ENCODE assay signal across 26 mouse cellular contexts in the genomic region with DNA sequence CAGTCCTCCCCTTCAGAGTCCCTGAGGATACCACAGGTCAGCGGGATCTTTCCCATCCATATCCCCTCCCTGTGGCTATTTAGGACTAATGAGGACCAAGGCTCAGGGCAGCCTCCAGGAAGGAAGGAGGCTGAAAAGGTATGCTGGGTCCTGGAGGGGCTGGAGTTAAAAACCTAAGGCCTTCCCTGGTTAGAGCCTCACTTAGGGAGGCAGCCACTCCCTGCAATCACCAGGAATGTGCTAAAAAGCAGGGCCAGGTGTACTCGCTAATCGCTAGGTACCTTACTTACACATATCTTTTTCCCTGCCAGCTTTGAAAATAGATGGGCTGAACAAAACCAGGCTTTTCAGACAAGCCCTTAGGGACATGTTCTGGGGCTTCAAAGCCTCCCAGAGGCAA. TPM values are rescaled to one million over a fixed set of nuclear protein-coding genes. Genes with fewer than 3 reads are reported as not detected.
A peak's percentile ranks its signal among the peaks of the same experiment; 100 is the strongest.
DNase-seq lines count a peak whose midpoint lies in the region; ATAC-seq and TF ChIP-seq lines count a peak whose summit lies in the region.
"Had no signal": no experiment of that assay in that cellular context is flagged by ENCODE, and none has a peak within 500 bp of the region (broad histone marks: within the 10 kb centered on the region; RNA-seq: fewer than 3 reads in every experiment).

No protein-coding gene starts in this region.

- peak overlapping the region; percentile 60 for H3K27ac ChIP-seq in lung, embryonic 14.5 days (ENCODE audit: low read depth)
- H3K27ac ChIP-seq in CH12.LX (ENCODE audit: insufficient read depth, low read depth) = no peak overlapping the region
- peak overlapping the region; percentile 51; the same call in 1 of the 2 replicates for H3K27ac ChIP-seq in embryonic facial prominence, embryonic 10.5 days (replicated peaks)
- peak overlapping the region; percentile 29; the same call in 1 of the 2 replicates for H3K27ac ChIP-seq in limb, embryonic 13.5 days
- no peak overlapping the region for H3K27ac ChIP-seq in hindbrain, embryonic 14.5 days
- H3K27ac ChIP-seq: forebrain, embryonic 13.5 days; hindbrain, embryonic 12.5 days; macrophage; midbrain, embryonic 13.5 days had no signal

- no peaks in the 10 kb centered on the region for H3K79me2 ChIP-seq in CH12.LX (replicated peaks; ENCODE audit: control insufficient read depth, extremely low read depth, insufficient read depth, poor library complexity, severe bottlenecking)

- H3K9ac ChIP-seq in lung, embryonic 14.5 days = no peak overlapping the region
- no peak overlapping the region for H3K9ac ChIP-seq in CH12.LX (ENCODE audit: insufficient read depth, low read depth)
- no peak overlapping the region for H3K9ac ChIP-seq in limb, embryonic 13.5 days
- no peak overlapping the region for H3K9ac ChIP-seq in hindbrain, embryonic 14.5 days
- H3K9ac ChIP-seq: forebrain, embryonic 13.5 days; hindbrain, embryonic 12.5 days; midbrain, embryonic 13.5 days had no signal

- TF ChIP-seq RAD21 in CH12.LX (IDR thresholded peaks at IDR 0.05; ENCODE audit: low read depth, low read length) = no peak

- dilution Hi-C loops in CH12.LX (cut with MboI; ENCODE audit: extremely low pct_ligation_motif_present, extremely low pct_unique_long_range_greater_than_20kb, low sequenced_read_pairs) = no loop called here

- no peak for DNase-seq in lung, embryonic 14.5 days
- DNase-seq in lung, postnatal 25 days (ENCODE audit: low spot score) = no peak
- no peak for DNase-seq in CH12.LX (ENCODE audit: extremely low read depth)
- no peak for DNase-seq in embryonic facial prominence, embryonic 10.5 days (ENCODE audit: low spot score)
- DNase-seq in hindbrain, embryonic 14.5 days (ENCODE audit: low spot score) = no peak
- DNase-seq in cerebellum, adult 8-10 months = no peak
- DNase-seq: adrenal gland, adult 2 months; adrenal gland, postnatal 36 days; B cell, adult 2 months; cerebellum, adult 2 months; cerebellum, postnatal 25 days; gastrocnemius, postnatal 14 days; kidney, adult 8-10 months; layer of hippocampus, adult 9-11 months; thymus, adult 18-20 months; thymus, postnatal 25 days had no signal

- H3K27me3 ChIP-seq in lung, embryonic 14.5 days (ENCODE audit: insufficient read depth, low read length) = no peaks in the 10 kb centered on the region
- peaks cover 51% of the 10 kb centered on the region for H3K27me3 ChIP-seq in CH12.LX (replicated peaks)
- H3K27me3 ChIP-seq in embryonic facial prominence, embryonic 10.5 days (replicated peaks; ENCODE audit: low read depth, poor library complexity, severe bottlenecking) = no peaks in the 10 kb centered on the region; the same call in 1 of the 2 replicates
- no peaks in the 10 kb centered on the region for H3K27me3 ChIP-seq in limb, embryonic 13.5 days
- H3K27me3 ChIP-seq in hindbrain, embryonic 14.5 days (ENCODE audit: control insufficient read depth, insufficient read depth, low read length) = no peaks in the 10 kb centered on the region
- H3K27me3 ChIP-seq: forebrain, embryonic 13.5 days; midbrain, embryonic 13.5 days had no signal

- no peak for TF ChIP-seq EP300 in CH12.LX (IDR thresholded peaks at IDR 0.05; ENCODE audit: low read length)

- no peak for TF ChIP-seq CTCF in lung, embryonic 14.5 days (IDR thresholded peaks at IDR 0.05; ENCODE audit: low read depth)
- no peak for TF ChIP-seq CTCF in CH12.LX (conservative IDR thresholded peaks at IDR 0.05 in 1 of 2, IDR thresholded peaks at IDR 0.05 in 1 of 2; ENCODE audit: low read depth in 2 of 2, low read length in 2 of 2)

- H3K4me2 ChIP-seq in lung, embryonic 14.5 days = no peak overlapping the region
- 0 out of 2 replicates have a peak overlapping the region, but pooled peaks have one; percentile 51 for H3K4me2 ChIP-seq in CH12.LX (ENCODE audit: insufficient read depth, low read depth, poor library complexity, severe bottlenecking)
- no peak overlapping the region for H3K4me2 ChIP-seq in limb, embryonic 13.5 days (replicated peaks)
- no peak overlapping the region for H3K4me2 ChIP-seq in hindbrain, embryonic 14.5 days (replicated peaks)
- H3K4me2 ChIP-seq: forebrain, embryonic 13.5 days; hindbrain, embryonic 12.5 days; liver, embryonic 11.5 days; midbrain, embryonic 13.5 days had no signal

- in situ Hi-C loops in CH12.LX (cut with MboI; ENCODE audit: low pct_ligation_motif_present, low pct_unique_long_range_greater_than_20kb, low sequenced_read_pairs) = no loop called here

- H3K4me3 ChIP-seq in lung, embryonic 14.5 days (ENCODE audit: low read depth, low read length) = no peak overlapping the region
- H3K4me3 ChIP-seq in CH12.LX (replicated peaks in 1 of 3; ENCODE audit: low read depth in 2 of 3, low read length in 2 of 3, poor library complexity in 1 of 3) = no peak overlapping the region
- H3K4me3 ChIP-seq in embryonic facial prominence, embryonic 10.5 days = no peak overlapping the region
- no peak overlapping the region for H3K4me3 ChIP-seq in limb, embryonic 13.5 days
- H3K4me3 ChIP-seq in hindbrain, embryonic 14.5 days (replicated peaks; ENCODE audit: low read length) = no peak overlapping the region
- H3K4me3 ChIP-seq: forebrain, embryonic 13.5 days; hindbrain, embryonic 12.5 days; midbrain, embryonic 13.5 days had no signal

- WGBS in lung, embryonic 14.5 days = 66% methylated on average over 3 of the region's 3 CpGs
- 68% methylated on average over 3 of the region's 3 CpGs for WGBS in embryonic facial prominence, embryonic 10.5 days
- 52% methylated on average over 3 of the region's 3 CpGs for WGBS in limb, embryonic 13.5 days
- 81% methylated on average over 3 of the region's 3 CpGs for WGBS in hindbrain, embryonic 14.5 days

- no peaks in the 10 kb centered on the region for H3K4me1 ChIP-seq in lung, embryonic 14.5 days (ENCODE audit: insufficient read depth)
- peaks cover 0 to 6% of the 10 kb centered on the region in 2 experiments; a peak in 2 of 4 replicates for H3K4me1 ChIP-seq in CH12.LX (ENCODE audit: control insufficient read depth in 1 of 2, insufficient read depth in 2 of 2)
- H3K4me1 ChIP-seq in embryonic facial prominence, embryonic 10.5 days = peaks cover 22% of the 10 kb centered on the region
- peaks cover 25% of the 10 kb centered on the region for H3K4me1 ChIP-seq in limb, embryonic 13.5 days
- 0 out of 2 replicates have a peak, but pooled peaks cover 3% of the 10 kb centered on the region for H3K4me1 ChIP-seq in hindbrain, embryonic 14.5 days (replicated peaks; ENCODE audit: control insufficient read depth, insufficient read depth, low read length)
- H3K4me1 ChIP-seq: forebrain, embryonic 13.5 days had no signal

- no peak for ATAC-seq in lung, embryonic 14.5 days (ENCODE audit: insufficient read depth)
- ATAC-seq in limb, embryonic 13.5 days (ENCODE audit: low FRiP score, low read depth) = no peak
- no peak for ATAC-seq in hindbrain, embryonic 14.5 days (ENCODE audit: low FRiP score)
- ATAC-seq: activated CD4-positive, CD25-positive, alpha-beta regulatory T cell, adult 4 months; forebrain, embryonic 13.5 days; intestine, embryonic 16.5 days; midbrain, embryonic 13.5 days had no signal

- TF ChIP-seq POLR2A in CH12.LX (IDR thresholded peaks at IDR 0.05; ENCODE audit: low read depth, low read length) = no peak

- H3K36me3 ChIP-seq in lung, embryonic 14.5 days (ENCODE audit: insufficient read depth) = no peaks in the 10 kb centered on the region
- H3K36me3 ChIP-seq in CH12.LX (replicated peaks in 1 of 2; ENCODE audit: control insufficient read depth in 1 of 2, insufficient read depth in 1 of 2, low read length in 1 of 2) = no peaks in the 10 kb centered on the region
- no peaks in the 10 kb centered on the region for H3K36me3 ChIP-seq in embryonic facial prominence, embryonic 10.5 days (replicated peaks)
- H3K36me3 ChIP-seq in limb, embryonic 13.5 days = no peaks in the 10 kb centered on the region
- no peaks in the 10 kb centered on the region for H3K36me3 ChIP-seq in hindbrain, embryonic 14.5 days (replicated peaks; ENCODE audit: control insufficient read depth, insufficient read depth)
- H3K36me3 ChIP-seq: hindbrain, embryonic 12.5 days; midbrain, embryonic 13.5 days had no signal

- H3K9me3 ChIP-seq in lung, embryonic 14.5 days (ENCODE audit: low read depth, low read length) = no peaks in the 10 kb centered on the region
- H3K9me3 ChIP-seq in CH12.LX (replicated peaks; ENCODE audit: low read length) = no peaks in the 10 kb centered on the region
- H3K9me3 ChIP-seq in embryonic facial prominence, embryonic 10.5 days = no peaks in the 10 kb centered on the region
- no peaks in the 10 kb centered on the region for H3K9me3 ChIP-seq in limb, embryonic 13.5 days
- no peaks in the 10 kb centered on the region for H3K9me3 ChIP-seq in hindbrain, embryonic 14.5 days (ENCODE audit: control insufficient read depth, low read length)
- H3K9me3 ChIP-seq: forebrain, embryonic 13.5 days; hindbrain, embryonic 12.5 days; midbrain, embryonic 13.5 days had no signal

TF ChIP-seq in CH12.LX, 34 proteins besides CTCF, POLR2A, EP300 and RAD21:
- TF ChIP-seq USF2 (conservative IDR thresholded peaks at IDR 0.05; ENCODE audit: low read depth, low read length) (no peak), KAT2A (IDR thresholded peaks at IDR 0.05; ENCODE audit: insufficient replicate concordance, low read length) (no peak), GABPA (IDR thresholded peaks at IDR 0.05; ENCODE audit: insufficient replicate concordance, low read depth, low read length) (no peak), ZKSCAN1 (IDR thresholded peaks at IDR 0.05; ENCODE audit: borderline replicate concordance, low read depth, low read length) (no peak), MEF2A (IDR thresholded peaks at IDR 0.05; ENCODE audit: borderline replicate concordance, low read depth, low read length) (no peak), MAX (IDR thresholded peaks at IDR 0.05; ENCODE audit: low read length) (no peak), MAFK (IDR thresholded peaks at IDR 0.05; ENCODE audit: insufficient replicate concordance, low read length) (no peak), SIN3A (IDR thresholded peaks at IDR 0.05; ENCODE audit: low read length) (no peak), MAZ (IDR thresholded peaks at IDR 0.05; ENCODE audit: low read depth, low read length) (no peak), JUN (IDR thresholded peaks at IDR 0.05; ENCODE audit: insufficient read depth, low read depth, low read length) (no peak), ZMIZ1 (IDR thresholded peaks at IDR 0.05; ENCODE audit: low read depth, low read length) (no peak), ZC3H11A (IDR thresholded peaks at IDR 0.05; ENCODE audit: low read depth, low read length) (no peak)

RNA-seq across cellular contexts. Expression of a gene that starts 21.2 kb away (rescaled TPM):
- 4.2 and 7.5 TPM in 2 replicates for polyA plus RNA-seq in lung, embryonic 14.5 days (2014; fragmentation: Nextera tagmentation; extraction: Ambion mirVana)
- total RNA-seq in CH12.LX (2012; rRNA removed) = not detected in 2 replicates
- not detected in 2 replicates for total RNA-seq in CH12.LX (2014; rRNA removed)
- not detected in 2 replicates for polyA plus RNA-seq in CH12.LX (2012; ENCODE audit: insufficient read length, low read depth)
- polyA plus RNA-seq in embryonic facial prominence, embryonic 10.5 days (2016; fragmentation: Nextera tagmentation; extraction: Ambion mirVana) = 0.60 and 0.73 TPM in 2 replicates
- 0.70 and 1.0 TPM in 2 replicates for polyA plus RNA-seq in limb, embryonic 13.5 days (2015; fragmentation: Nextera tagmentation; extraction: Ambion mirVana)
- 3.0 and 3.1 TPM in 2 replicates for polyA plus RNA-seq in hindbrain, embryonic 14.5 days (2014; fragmentation: Nextera tagmentation; extraction: Ambion mirVana)
- total RNA-seq: granulocyte monocyte progenitor cell, adult 5-6 weeks; megakaryocyte-erythroid progenitor cell, adult 5-6 weeks had no signal
- polyA plus RNA-seq: activated CD4-positive, CD25-positive, alpha-beta regulatory T cell, adult 4 months; macrophage had no signal

Comparison
In these comparisons a context has a peak if more than half of its experiments do, and no peak if none do; other contexts are left out.
1. H3K27ac ChIP-seq: peak in lung, embryonic 14.5 days (single experiment), embryonic facial prominence, embryonic 10.5 days (single experiment) and limb, embryonic 13.5 days (single experiment); none in CH12.LX (single experiment) and hindbrain, embryonic 14.5 days (single experiment).